Mouse (Mus musculus) thymus, adult 2 months (tissue): ENCODE measurements at regions not wholly inside any gene's neighbourhood (a gene's known extent, or its start where the extent isn't known, plus 50 kb on each side); places are given as distances from the start of the nearest gene placed in this dataset.

Experiments
- DNase-seq: peaks from one replicate; pipeline ENCODE4 v3.0.0; 2021
- H3K27ac ChIP-seq: fragments of 200-500 bp; 2 replicates; pipeline ENCODE4 v1.5.1; 2012; ENCODE audit warnings: low read length, control low read depth; ENCODE audit not compliant: control insufficient read depth, insufficient read depth
- H3K27me3 ChIP-seq: fragments of 200-500 bp; 2 replicates; pipeline ENCODE4 v1.6.1; 2012; ENCODE audit warnings: mild to moderate bottlenecking, low read length, moderate library complexity, mixed read lengths; ENCODE audit not compliant: control insufficient read depth, insufficient read depth
- H3K36me3 ChIP-seq: fragments of 200-500 bp; 2 replicates; pipeline ENCODE4 v1.6.1; 2012; ENCODE audit warnings: mild to moderate bottlenecking, low read length, moderate library complexity; ENCODE audit not compliant: control insufficient read depth, insufficient read depth
- H3K4me1 ChIP-seq: fragments of 200-500 bp; replicated peaks from 2 replicates; pipeline ENCODE4 v1.6.1; 2012; ENCODE audit warnings: low read length; ENCODE audit not compliant: control insufficient read depth, insufficient read depth
- H3K4me3 ChIP-seq: fragments of 200-500 bp; 2 replicates; pipeline ENCODE4 v1.5.1; 2012; ENCODE audit warnings: mild to moderate bottlenecking, low read length, control low read depth, moderate library complexity; ENCODE audit not compliant: control insufficient read depth, insufficient read depth
- CTCF ChIP-seq: fragments of 200-500 bp; IDR thresholded peaks from 2 replicates; pipeline ENCODE4 v1.5.1; 2012; ENCODE audit warnings: mild to moderate bottlenecking, control low read depth, low read length, moderate library complexity, borderline replicate concordance; ENCODE audit not compliant: control insufficient read depth, poor library complexity, insufficient read depth; ENCODE audit errors: extremely low read depth
- POLR2A ChIP-seq: fragments of 200-500 bp; IDR thresholded peaks from 2 replicates; pipeline ENCODE4 v1.6.1; 2012; ENCODE audit warnings: mild to moderate bottlenecking, low read length, control low read depth, moderate library complexity; ENCODE audit not compliant: control insufficient read depth, poor library complexity, insufficient read depth; ENCODE audit errors: extremely low read depth
- WGBS: fragments of 180-500 bp; shearing (Covaris S2); methylation state at CpG from one replicate; pipeline ENCODE4 v1.1.7; 2018; 5-methylcytosine and 5-hydroxymethylcytosine counted together

DNA sequence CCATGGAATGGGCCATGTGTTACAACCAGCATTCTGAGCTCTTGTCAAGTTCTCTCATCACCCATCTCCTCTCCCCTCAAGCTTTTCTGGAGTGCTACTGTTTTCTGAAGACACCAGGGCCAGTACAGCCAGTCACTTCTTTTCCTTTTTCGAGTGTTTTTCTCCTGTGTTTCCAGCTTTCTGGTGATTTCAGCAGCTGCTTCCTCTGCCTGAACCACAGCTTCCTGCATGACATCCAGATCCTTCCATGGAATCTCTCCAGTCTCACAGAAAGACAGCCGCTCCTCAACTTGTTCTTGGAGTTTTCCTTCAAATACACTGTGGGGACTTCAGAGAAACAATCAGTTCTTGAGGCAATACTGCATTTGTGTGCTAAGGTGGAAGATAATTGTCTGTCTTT, 314.3 kb downstream of the Gja1 start:
- TF ChIP-seq POLR2A = no peak
- TF ChIP-seq CTCF = no peak
- Histone ChIP-seq H3K4me3 (no peak overlapping the region), H3K4me1 (no peaks in the 10 kb centered on the region), H3K27ac (no peak overlapping the region), H3K36me3 (no peaks in the 10 kb centered on the region), H3K27me3 (no peaks in the 10 kb centered on the region)
- no peak for DNase-seq
- WGBS = 66% methylated on average over 2 of the region's 2 CpGs

DNA sequence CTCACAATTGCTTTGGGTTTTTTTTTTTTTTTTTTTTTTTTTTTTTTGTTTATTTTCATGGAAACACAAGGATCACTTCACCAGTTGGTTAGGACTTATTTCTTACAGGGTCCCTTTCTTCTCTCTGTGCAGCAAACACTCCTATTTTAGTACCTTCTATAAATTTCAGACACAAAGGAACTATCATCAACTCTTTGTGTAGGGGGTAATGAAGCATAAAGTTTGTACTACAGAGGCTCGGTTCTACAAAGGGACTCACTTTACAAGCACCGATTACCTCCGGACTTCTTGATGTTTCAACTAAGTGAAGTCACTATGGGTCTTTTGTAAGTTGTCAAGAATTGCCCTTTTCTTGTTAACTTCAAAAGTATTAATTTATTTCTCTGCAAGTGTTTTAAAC, 318.0 kb downstream of the Gja1 start:
- DNase-seq = no peak
- 92% methylated on average over 3 of the region's 3 CpGs for WGBS
- Histone ChIP-seq H3K4me3 (no peak overlapping the region), H3K27me3 (no peaks in the 10 kb centered on the region), H3K4me1 (no peaks in the 10 kb centered on the region), H3K36me3 (no peaks in the 10 kb centered on the region), H3K27ac (no peak overlapping the region)
- TF ChIP-seq CTCF (no peak), POLR2A (no peak)

DNA sequence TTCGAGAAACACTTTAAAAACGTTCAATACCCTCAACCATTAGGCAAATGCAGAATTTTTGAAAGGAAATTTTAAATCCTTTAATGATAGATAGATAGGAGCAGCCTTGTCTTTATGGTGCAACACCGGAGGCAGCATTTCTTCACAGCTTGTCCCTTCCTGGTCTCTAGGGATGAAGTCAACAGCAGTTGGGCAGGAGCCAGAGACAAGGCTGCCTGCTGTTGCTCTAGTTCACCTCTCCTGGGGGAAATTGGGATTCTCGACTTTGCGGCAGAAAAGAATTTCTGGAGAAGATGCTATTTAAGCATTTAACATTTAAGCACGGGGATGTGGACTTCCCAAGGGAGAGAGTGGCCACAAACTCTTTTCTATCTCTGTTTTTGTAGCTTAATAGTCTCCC, 323.0 kb downstream of the Gja1 start:
- no peak for TF ChIP-seq POLR2A
- no peak for TF ChIP-seq CTCF
- Histone ChIP-seq H3K4me1 (no peaks in the 10 kb centered on the region), H3K36me3 (no peaks in the 10 kb centered on the region), H3K27me3 (no peaks in the 10 kb centered on the region), H3K4me3 (no peak overlapping the region), H3K27ac (no peak overlapping the region)
- DNase-seq = no peak
- 90% methylated on average over 6 of the region's 6 CpGs for whole genome bisulfite sequencing

DNA sequence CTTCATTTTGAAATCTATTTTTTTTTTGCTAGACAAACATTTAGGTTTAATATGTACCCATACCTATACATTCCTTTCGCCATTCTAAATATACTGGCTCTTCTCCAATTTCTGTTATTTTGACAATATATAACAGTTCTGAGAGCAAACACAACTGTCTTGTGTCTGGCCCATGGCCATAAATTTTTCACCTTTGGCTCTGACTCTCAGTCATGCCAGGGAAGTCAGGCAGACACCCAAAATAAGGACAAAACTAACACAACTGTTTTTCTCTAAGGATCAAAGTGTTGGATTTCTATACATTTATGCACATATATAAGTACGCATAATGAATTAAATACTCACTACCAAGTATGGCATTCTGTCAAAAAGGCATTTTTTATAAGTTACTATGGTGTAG, 331.3 kb downstream of the Gja1 start:
- no peaks in the 10 kb centered on the region for H3K4me1 ChIP-seq
- no peaks in the 10 kb centered on the region for H3K27me3 ChIP-seq
- DNase-seq = no peak
- no peak overlapping the region for H3K27ac ChIP-seq
- TF ChIP-seq POLR2A = no peak
- TF ChIP-seq CTCF = no peak
- no peak overlapping the region for H3K4me3 ChIP-seq
- 96% methylated on average over 2 of the region's 2 CpGs for WGBS
- H3K36me3 ChIP-seq = no peaks in the 10 kb centered on the region

DNA sequence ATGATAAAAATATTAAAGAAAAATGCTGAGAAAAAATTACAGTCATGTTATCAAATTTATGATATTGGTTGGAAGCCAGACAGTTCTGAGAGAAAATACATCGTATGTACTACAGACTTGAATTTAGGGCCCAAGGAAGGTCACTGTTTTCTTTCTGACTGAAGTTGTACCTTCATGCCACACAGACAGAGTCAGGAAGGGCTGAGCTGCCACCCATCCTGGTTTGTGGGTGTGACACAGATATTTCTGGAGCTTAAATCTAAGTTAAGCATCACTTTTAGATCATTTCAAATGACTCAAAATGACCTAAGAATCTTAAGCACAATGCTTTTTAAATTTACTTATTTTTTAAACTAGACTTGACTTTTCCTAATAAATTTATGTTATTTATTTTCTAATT, 331.8 kb downstream of the Gja1 start:
- TF ChIP-seq POLR2A = no peak
- no peak for TF ChIP-seq CTCF
- Histone ChIP-seq H3K27ac (no peak overlapping the region), H3K27me3 (no peaks in the 10 kb centered on the region), H3K36me3 (no peaks in the 10 kb centered on the region), H3K4me1 (no peaks in the 10 kb centered on the region), H3K4me3 (no peak overlapping the region)
- WGBS = 79% methylated on average over 1 of the region's 1 CpGs
- no peak for DNase-seq

DNA sequence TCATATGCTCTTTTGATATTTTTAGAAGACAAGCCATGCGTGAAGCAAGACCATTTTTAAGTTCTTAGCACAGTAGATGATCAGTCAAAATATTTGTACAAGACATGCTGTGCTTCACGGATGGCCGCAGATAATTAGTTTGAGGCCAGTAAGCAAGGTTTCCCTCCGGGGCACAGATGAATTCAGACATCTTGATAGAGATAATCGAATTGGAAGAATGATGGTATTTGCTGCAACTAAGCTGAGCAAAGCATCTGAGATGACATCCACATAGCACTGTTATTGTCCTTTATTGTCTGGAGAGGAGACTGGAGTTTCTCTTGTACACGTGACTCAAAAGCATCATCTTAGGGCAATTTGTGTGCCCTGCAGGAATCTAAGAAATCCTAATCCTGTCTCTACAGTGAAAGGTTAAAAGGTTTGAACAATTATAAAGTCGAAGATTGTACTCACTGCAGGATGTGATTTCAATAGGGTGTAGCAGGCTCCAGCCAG, 335.5 kb downstream of the Gja1 start:
- WGBS = 80% methylated on average over 7 of the region's 7 CpGs
- H3K27ac ChIP-seq = no peak overlapping the region
- TF ChIP-seq CTCF = no peak
- TF ChIP-seq POLR2A = no peak
- no peak overlapping the region for H3K4me3 ChIP-seq
- no peaks in the 10 kb centered on the region for H3K36me3 ChIP-seq
- DNase-seq = no peak
- H3K4me1 ChIP-seq = no peaks in the 10 kb centered on the region
- no peaks in the 10 kb centered on the region for H3K27me3 ChIP-seq

DNA sequence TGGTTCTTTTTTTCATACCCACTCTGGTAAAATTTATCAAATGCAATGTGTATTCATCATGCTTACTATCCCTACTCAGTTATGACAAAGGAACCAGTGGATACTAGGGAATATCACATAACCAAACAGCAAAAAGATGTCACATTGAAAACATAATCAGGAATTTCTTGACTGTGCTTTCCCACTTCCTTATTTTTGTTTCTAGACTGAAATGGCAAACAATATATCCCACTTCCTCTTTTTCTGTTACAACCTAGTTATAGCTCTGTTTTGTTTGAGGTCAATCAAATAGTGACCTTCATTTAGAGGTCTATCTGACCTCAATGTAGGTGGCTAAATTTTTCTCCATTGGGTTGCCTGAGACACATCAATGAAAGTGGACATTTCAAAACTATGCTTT, 359.9 kb downstream of the Gja1 start:
- no peak for TF ChIP-seq POLR2A
- no peak for TF ChIP-seq CTCF
- H3K27me3 ChIP-seq = no peaks in the 10 kb centered on the region
- H3K27ac ChIP-seq = no peak overlapping the region
- DNase-seq = no peak
- H3K4me3 ChIP-seq = no peak overlapping the region
- no peaks in the 10 kb centered on the region for H3K4me1 ChIP-seq
- H3K36me3 ChIP-seq = no peaks in the 10 kb centered on the region
